Mouse (Mus musculus) MEL (cell line): Measurements from ENCODE around the gene Dusp27.

Experiments used
- NELFE ChIP-seq: IDR thresholded peaks from 2 replicates; pipeline ENCODE4 v1.6.1; 2011; ENCODE audit warnings: low read depth, low read length, improper control_type of control experiment
- POLR2AphosphoS5 ChIP-seq: IDR thresholded peaks from 2 replicates; pipeline ENCODE4 v1.6.1; 2012; ENCODE audit warnings: low read depth, borderline replicate concordance, mild to moderate bottlenecking, inconsistent platforms, low read length, moderate library complexity, mixed read lengths
- RCOR1 ChIP-seq: IDR thresholded peaks from 2 replicates; pipeline ENCODE4 v1.6.1; 2012; ENCODE audit warnings: low read depth, mild to moderate bottlenecking, inconsistent platforms, low read length, improper control_type of control experiment
- SIN3A ChIP-seq: IDR thresholded peaks from 2 replicates; pipeline ENCODE4 v1.6.1; 2012; ENCODE audit warnings: low read length, improper control_type of control experiment, inconsistent platforms
- TCF12 ChIP-seq: IDR thresholded peaks from 2 replicates; pipeline ENCODE4 v1.6.1; 2014; ENCODE audit warnings: low read depth, mild to moderate bottlenecking, inconsistent platforms, low read length, improper control_type of control experiment, moderate library complexity

- no peak for TF ChIP-seq RCOR1
- TF ChIP-seq POLR2AphosphoS5, result no peak
- no peak for TF ChIP-seq TCF12
- TF ChIP-seq SIN3A, result no peak
- TF ChIP-seq NELFE, result no peak
Measured at GRCm38 (mm10) chr1:166089739-166090138, 38.0 kb downstream of the Dusp27 start.
